Mouse (Mus musculus): ENCODE data around the gene Iqgap3. TPM values are rescaled to one million over a fixed set of nuclear protein-coding genes. Genes with fewer than 3 reads are reported as not detected.

Iqgap3 gene
- total RNA-seq, 2 experiments from 2014 or later = 5.6 to 8.3 TPM

GRCm38 (mm10) chr3:88138336-88139242 lies 56.8 kb downstream of the Iqgap3 start:
- peak; percentile 85 for DNase-seq

- no peak for DNase-seq
Observed at GRCm38 (mm10) chr3:88139243-88140177, 57.7 kb downstream of the Iqgap3 start.

- no peak for DNase-seq
Observed at GRCm38 (mm10) chr3:88140178-88140902, 58.6 kb downstream of the Iqgap3 start.

GRCm38 (mm10) chr3:88140903-88141430 lies 59.2 kb downstream of the Iqgap3 start:
- no peak for DNase-seq

GRCm38 (mm10) chr3:88141439-88141786 lies 59.6 kb downstream of the Iqgap3 start:
- DNase-seq = no peak

GRCm38 (mm10) chr3:88141787-88142523 lies 60.2 kb downstream of the Iqgap3 start, which contains the start of gene Mef2d:
Mef2d (plus strand) TSS chr3:88142372.
- DNase-seq = peak; percentile 96

- peak; percentile 70 for DNase-seq
Observed at GRCm38 (mm10) chr3:88142546-88142915, 60.8 kb downstream of the Iqgap3 start.

- DNase-seq = peak; percentile 68
Observed at GRCm38 (mm10) chr3:88142916-88143771, 61.4 kb downstream of the Iqgap3 start.

GRCm38 (mm10) chr3:88143961-88144486 lies 62.3 kb downstream of the Iqgap3 start:
- peak; percentile 49 for DNase-seq

- DNase-seq = no peak
Observed at GRCm38 (mm10) chr3:88144648-88145410, 63.1 kb downstream of the Iqgap3 start.

GRCm38 (mm10) chr3:88145411-88145782 lies 63.6 kb downstream of the Iqgap3 start:
- peak; percentile 47 for DNase-seq

GRCm38 (mm10) chr3:88145952-88146351 lies 64.2 kb downstream of the Iqgap3 start:
- no peak for DNase-seq

- DNase-seq = no peak
Observed at GRCm38 (mm10) chr3:88146376-88147112, 64.8 kb downstream of the Iqgap3 start.

- no peak for DNase-seq
Observed at GRCm38 (mm10) chr3:88147444-88147843, 65.7 kb downstream of the Iqgap3 start.

GRCm38 (mm10) chr3:88147866-88148265 lies 66.1 kb downstream of the Iqgap3 start:
- no peak for DNase-seq

- no peak for DNase-seq
Observed at GRCm38 (mm10) chr3:88148354-88148753, 66.6 kb downstream of the Iqgap3 start.

GRCm38 (mm10) chr3:88148776-88149509 lies 67.2 kb downstream of the Iqgap3 start:
- DNase-seq = peak; percentile 59

- no peak for DNase-seq
Observed at GRCm38 (mm10) chr3:88149510-88149974, 67.8 kb downstream of the Iqgap3 start.

Measured in gastrocnemius, postnatal 10 days (tissue).